Mouse (Mus musculus) stomach, postnatal 0 days (tissue): Measurements from ENCODE around the gene Vapa.

ENCODE experiments used
- CTCF ChIP-seq: IDR thresholded peaks from 2 replicates; pipeline ENCODE4 v1.5.1; 2016; ENCODE audit warnings: antibody characterized with exemption, low read depth, mild to moderate bottlenecking, moderate library complexity
- EP300 ChIP-seq: optimal IDR thresholded peaks from 2 replicates; pipeline ENCODE3; 2016; ENCODE audit warnings: antibody characterized with exemption

GRCm38 (mm10) chr17:65536156-65536555 lies 77.2 kb downstream of the Vapa start:
- TF ChIP-seq EP300 = no peak
- peak; percentile 86 for TF ChIP-seq CTCF
